Mouse (Mus musculus) adrenal gland (tissue): ENCODE results near the gene Mrps21.
"Not testable (repeated sequence)": the region's sequence is repeated elsewhere in the genome, so short reads cannot be mapped to it uniquely, and the experiment has no call there.

ENCODE experiments used
- intact Hi-C: fragments of 180-260 bp; cut with DNase I; formaldehyde crosslinking; loops from one replicate; pipeline ENCODE4 v1.15.1; 2025

Mrps21 gene

DNA sequence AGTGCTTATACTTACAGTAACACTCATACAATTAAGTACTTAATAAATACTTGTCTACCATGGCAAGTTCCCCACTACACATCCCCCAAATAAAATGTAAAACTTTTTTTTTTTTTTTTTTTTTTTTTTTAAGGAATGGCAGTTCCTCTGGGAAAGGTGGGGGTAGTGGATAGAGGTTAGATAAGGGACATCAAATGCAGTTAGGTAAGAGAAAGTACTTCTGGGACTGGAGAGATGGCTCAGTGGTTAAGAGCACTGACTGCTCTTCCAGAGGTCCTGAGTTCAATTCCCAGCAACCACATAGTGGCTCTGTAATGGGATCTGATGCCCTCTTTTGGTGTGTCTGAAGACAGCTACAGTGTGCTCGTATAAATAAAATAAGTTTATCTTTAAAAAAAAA lies 14.3 kb downstream of the Mrps21 start:
- intact Hi-C loops: not testable (repeated sequence)

DNA sequence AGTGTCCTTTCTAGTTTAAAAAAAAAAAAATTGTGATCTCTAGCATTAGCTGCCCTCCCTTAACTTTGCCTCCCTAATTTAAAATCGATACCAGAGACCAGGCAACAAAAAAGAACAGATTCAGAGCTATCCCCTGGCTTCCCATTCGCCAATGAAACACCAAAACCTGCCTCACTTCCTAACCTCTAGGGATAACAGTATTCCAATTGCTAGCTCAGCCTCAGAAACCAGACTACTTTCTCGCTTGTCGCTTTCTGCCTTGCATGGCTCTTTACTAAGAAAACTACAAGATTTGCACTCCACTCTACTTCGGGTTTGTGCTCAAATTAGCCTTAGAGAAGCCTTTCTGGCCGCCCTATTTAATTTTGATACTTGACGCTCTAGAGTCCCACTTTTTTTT lies 15.2 kb downstream of the Mrps21 start:
- intact Hi-C loops: no loop called here

DNA sequence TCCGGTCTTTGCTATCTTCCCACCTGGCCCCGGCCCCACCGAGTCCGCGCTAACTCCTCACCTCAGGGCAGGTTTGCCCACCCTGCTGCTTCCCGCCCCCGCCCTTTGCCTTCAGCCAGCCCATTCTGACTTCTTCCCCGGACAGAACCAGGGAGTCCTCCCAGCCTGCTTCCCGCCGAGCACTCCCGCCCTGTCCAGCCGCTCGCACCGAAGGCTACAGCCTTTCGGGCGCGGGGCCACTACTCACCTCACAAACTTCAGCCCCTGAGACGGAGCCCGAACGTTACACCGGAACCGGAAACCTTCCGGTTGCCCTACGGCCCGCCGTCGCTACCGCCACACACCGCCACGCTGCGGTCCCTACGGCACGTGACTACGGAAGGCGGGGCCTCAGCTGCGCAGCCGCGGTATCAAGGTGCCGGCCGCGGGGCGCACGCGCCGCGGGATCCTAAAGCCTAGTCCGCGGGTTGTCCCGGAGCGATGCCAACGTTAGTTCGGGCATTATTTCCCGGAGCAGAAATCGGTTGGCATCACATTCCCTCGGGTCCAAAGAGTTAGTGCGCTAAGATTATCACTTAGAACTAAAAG lies 15.7 kb downstream of the Mrps21 start, which contains the start of gene Prpf3:
Gene Prpf3, minus strand, starts transcription at position 384 of the 588 bp plus-strand sequence.
- intact Hi-C loops: no loop called here

- intact Hi-C loops: no loop called here
These were observed 20.0 kb downstream of the Mrps21 start for GRCm38 (mm10) chr3:95851317-95851716.

DNA sequence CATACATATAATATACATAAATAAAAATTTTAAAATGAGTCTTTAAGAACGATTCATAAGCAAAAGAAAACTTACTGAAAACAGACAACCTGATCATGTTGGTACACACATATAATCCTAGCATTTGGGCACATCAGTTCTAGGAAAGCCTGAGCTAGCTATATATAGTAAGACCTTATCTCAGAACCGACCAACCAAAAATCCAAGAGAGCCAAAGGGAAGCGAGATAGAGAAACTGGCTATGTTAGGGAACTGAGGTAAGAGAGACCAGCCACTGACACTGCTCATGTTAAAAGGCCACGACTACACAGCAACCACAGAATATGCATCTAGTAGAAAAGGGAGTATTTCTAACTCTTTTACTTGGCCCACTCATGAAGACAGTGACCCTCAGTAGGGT lies 20.7 kb downstream of the Mrps21 start:
- intact Hi-C loops: no loop called here

GRCm38 (mm10) chr3:95842503-95843214 lies 28.7 kb downstream of the Mrps21 start:
- intact Hi-C loops: loop anchor here (10.0 kb wide), 2 partner anchors 68 to 368 kb away; no protein-coding TSS in a partner anchor

DNA sequence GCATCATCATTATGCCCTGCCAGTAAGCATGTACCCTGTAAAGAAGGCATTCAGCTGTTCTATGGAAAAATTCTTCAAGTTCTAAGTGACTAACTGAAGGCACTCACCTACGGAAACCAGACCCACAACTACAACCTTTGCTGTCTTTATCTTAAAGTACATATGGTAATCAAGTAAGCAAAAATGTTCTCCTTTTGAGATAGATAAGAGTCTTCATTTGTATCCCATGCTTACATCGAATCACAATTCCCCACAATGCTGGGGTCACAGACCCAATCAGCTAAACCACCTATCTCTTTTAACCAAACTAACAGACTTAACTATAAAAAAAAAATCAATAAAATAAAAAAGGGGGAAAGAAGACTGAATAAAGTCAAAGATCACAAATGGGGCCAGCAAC lies 32.1 kb downstream of the Mrps21 start:
- intact Hi-C loops: no loop called here

DNA sequence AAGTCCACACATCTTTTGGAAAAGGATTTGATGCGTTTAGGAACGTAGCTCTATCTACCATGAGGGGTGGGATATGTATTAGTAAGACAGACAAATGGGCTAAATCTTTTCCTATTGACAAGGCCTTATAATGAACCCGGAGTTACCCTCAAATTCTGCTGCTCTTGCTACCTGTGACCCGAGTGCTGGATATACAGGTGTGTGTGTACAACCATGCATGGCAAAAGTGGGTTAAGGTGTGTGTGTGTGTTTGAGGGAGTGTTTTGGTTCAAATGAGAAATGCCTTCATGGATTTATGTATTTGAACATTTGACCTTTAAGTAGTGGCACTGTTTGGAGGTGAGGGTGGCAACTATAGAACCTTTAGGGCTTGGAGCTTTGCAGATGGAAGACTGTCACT lies 42.3 kb downstream of the Mrps21 start:
- intact Hi-C loops: no loop called here

DNA sequence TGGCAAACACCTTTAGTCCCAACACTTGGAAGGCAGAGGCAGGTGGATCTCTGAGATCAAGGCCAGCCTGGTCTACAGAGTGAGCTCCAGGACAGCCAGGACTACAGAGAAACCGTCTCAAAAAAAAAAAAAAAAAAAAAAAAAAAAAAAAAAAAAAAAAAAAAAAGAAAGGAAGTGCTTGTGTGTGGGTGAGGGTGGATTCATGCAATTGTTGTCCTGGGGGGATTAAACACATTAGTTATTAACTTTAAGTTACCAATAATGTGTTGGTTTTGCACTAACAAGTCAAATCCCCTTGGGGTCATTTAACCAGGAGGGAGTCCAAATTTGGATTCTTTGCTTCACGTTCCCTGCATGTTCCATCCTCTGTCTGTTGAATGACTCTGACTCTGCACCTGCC lies 45.0 kb downstream of the Mrps21 start:
- intact Hi-C loops: no loop called here

DNA sequence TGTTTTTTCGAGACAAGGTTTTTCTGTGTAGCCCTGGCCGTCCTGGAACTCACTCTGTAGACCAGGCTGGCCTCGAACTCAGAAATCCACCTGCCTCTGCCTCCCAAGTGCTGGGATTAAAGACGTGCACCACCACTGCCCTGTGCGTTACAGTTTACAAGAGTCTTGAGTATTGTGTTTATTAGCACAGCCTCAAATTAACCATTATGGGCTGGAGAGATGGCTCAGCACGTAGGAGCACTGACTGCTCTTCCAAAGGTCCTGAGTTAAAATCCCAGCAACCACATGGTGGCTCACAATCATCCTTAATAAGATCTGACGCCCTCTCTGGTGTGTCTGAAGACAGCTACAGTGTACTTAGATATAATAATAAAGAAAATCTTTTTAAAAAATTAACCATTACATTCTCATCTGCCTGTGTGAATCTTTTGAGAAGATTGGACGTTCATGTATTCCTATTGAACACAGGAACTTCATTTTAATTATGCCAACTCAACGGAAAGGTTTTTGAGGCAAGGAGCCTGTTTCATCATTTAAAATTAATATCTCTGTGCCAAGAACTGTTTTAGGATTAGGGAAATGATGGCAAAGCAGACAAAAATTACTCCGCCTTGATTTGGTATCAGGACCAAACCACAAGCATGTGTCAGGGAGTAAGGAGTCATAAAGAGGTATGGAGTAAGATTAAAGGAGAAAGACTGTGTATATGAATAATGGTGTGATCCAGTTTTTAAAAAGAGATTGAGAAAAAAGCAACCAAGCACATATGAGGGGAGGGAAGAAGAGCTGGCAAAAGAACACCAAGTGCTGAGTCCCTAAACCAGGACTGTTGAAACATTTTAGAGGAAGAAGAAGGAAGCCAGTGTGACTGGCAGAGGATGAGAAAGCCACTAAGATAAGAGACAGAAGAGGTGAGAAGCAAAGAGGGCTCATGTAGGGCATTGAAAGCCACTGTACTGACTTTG lies 51.0 kb downstream of the Mrps21 start:
- intact Hi-C loops: no loop called here

DNA sequence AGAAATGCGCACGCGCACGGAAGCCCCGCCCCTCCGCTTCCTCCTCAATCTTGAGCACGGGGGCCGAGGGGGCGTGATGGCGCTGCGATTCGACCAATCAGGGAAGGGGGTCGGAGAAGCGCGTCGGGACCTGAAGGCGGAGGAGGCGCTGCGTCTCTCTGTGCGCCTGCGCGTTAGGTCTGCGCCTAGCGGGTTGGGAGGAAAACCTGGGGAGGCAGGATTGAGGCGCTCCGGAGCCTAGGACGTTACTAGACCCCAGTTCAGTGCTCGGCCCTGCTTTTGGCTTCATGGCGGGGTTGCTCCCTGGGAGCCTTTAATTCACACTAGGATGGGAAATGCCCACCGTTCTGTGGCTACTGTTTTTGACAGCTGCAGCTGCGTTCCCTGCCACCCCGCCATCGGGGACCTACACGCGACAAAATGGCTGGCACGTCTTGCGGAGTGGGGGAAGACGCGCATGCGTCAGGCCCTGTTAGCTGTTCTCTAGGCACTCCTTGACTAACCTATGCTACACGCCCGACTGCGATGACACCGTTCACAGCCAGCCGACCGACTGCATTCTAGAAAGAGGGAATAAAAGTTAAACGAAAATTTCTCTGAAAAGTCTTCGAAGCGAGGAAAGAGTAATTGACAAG lies 51.9 kb downstream of the Mrps21 start:
- intact Hi-C loops: no loop called here

- intact Hi-C loops: no loop called here
These were observed 52.6 kb downstream of the Mrps21 start, which contains the start of gene Rprd2 for GRCm38 (mm10) chr3:95818571-95819288. Gene Rprd2, minus strand, starts transcription at chr3:95818863.

GRCm38 (mm10) chr3:95818026-95818511 lies 53.2 kb downstream of the Mrps21 start:
- intact Hi-C loops: no loop called here

DNA sequence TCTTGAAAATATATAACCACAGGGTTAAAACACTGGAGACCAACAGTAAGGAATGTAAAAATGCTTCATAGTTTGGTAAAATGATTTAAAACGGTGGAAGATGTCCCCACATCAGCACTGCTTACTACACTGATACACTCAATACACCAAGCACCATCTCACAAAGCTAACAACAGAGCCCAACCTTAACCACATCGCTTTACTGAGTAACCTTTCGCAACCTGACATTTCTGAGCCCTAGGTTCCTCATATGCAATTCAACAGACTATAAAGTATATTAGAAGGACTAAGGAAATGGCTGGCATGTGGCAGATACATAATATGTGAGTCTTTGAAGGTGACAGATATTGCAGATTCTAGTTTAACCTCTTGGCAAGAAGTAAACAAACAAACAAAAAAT lies 54.6 kb downstream of the Mrps21 start:
- intact Hi-C loops: no loop called here
